Mouse (Mus musculus) mouse embryonic stem cell (cell line): Measurements from ENCODE around the gene Ap1m2.
"Not testable (repeated sequence)": the region's sequence is repeated elsewhere in the genome, so short reads cannot be mapped to it uniquely, and the experiment has no call there.

Experiments
- in situ Hi-C, 2 experiments: fragments of 300-500 bp; cut with MboI; formaldehyde crosslinking; loops; 1 replicate in 1 of 2; 3 replicates in 1 of 2; pipeline ENCODE4 v1.14.3; 2019 to 2020; ENCODE audit warnings: low sequenced_read_pairs in 2 of 2, low pct_unique_long_range_greater_than_20kb in 1 of 2, mixed read lengths in 1 of 2; ENCODE audit not compliant: unreplicated experiment in 1 of 2

Gene Ap1m2

GRCm38 (mm10) chr9:21331365-21332140, 19.4 kb upstream of the Ap1m2 start:
- in situ Hi-C loops, result no loop called here

DNA sequence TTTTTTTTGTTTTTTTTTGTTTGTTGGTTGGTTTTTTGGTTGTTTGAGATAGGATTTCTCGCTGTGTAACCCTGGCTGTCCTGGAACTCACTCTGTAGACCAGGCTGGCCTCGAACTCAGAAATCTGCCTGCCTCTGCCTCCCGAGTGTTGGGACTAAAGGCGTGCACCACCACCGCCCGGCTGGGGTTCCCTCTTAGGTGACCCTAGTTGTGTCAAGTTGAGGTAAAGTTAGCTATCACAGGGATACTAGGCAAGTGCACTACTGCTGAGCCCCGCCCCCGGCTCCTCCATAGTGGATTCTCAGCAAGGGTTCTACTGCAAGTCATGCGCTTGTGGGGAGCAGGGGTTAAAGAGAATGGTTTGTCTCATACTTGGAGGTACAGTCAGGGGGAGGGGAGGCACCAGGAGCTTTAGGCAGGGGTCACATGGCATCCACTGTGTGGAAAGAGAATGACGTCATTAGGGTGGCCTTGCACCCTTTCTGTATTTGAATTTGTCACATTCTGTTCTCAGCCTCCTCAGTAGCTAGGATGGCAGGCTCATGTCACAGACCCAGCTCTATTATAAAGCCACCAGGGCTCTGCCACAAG, 17.7 kb upstream of the Ap1m2 start:
- in situ Hi-C loops, result no loop called here

GRCm38 (mm10) chr9:21329041-21329440, 16.9 kb upstream of the Ap1m2 start:
- in situ Hi-C loops, result no loop called here

GRCm38 (mm10) chr9:21328041-21328440, 15.9 kb upstream of the Ap1m2 start:
- in situ Hi-C loops, result no loop called here

DNA sequence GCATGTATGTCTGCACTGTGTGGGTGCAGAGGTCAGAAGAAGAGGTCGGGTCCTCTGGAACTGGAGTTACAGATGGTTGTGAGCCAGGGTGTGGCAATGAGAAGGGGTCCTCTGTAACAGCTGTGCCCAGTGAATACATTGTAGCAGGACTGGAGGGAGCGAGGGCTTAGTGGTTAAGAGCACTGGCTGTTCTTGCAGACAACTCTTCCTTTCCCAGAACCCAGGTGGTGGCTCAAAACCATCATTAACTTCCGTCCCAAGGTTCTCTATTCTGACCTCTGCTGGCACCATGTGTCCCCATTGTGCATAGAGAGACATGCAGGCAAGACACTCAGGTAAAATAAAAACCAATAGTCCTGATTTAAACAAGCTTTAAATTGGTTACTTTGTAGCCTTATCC, 15.4 kb upstream of the Ap1m2 start:
- in situ Hi-C loops, result no loop called here

- in situ Hi-C loops, result no loop called here
These were observed 12.1 kb upstream of the Ap1m2 start for GRCm38 (mm10) chr9:21324269-21324668.

GRCm38 (mm10) chr9:21322917-21323297, 10.8 kb upstream of the Ap1m2 start:
- in situ Hi-C loops, result not testable (repeated sequence)

DNA sequence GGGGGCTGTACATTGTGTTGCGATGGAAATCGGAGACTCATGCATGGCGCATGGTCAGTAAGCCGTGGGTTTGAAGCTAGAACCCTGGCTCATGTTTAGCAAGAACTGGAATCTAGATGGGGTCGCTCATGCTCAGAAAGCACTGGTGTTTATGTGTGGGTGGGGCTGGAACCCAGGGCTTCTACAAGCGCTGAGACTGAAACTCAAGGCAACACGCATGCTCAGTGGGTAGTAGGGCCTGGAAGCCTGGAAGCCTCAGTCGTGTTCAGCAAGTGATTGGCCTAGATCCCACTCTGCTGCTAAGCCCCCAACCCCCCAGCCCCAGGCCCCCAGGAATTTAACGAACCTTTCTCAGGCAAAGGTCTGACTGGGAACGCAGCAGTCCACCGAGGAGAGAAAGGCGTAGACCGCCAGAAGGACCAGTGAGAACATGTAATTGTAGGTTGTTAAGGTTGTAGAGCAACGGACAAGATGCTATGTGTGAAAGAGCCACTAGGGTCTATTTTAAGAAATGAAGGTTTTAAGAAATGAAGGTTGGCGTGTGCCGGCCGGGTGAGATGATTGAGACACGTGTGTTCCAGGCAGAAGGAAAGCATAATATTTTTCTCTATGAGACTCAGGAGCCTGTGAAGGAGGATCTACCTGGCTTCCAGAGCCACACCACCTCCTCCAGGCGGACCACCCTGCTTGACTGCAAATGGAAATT, 10.2 kb upstream of the Ap1m2 start:
- in situ Hi-C loops, result no loop called here

DNA sequence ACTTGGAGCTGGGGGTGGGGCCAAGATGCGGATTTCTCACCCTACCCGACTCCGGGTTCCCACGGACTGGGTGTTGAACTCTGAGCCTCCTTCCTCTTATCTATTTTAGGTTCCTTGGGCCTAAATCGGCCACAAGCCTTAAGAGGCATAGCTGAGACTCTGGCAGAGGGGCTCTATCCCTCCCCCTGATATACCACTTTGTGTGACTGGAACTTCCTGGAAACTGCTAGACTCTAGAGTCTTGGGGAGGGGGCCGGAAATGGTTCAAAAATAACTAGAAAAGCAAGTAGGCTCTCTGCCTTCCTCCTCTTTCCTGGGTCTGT, 9.3 kb upstream of the Ap1m2 start:
- in situ Hi-C loops, result no loop called here

- in situ Hi-C loops, result no loop called here
These were observed 8.7 kb upstream of the Ap1m2 start, which contains the start of gene Slc44a2 for GRCm38 (mm10) chr9:21320619-21321512. TSS of gene Slc44a2 (plus strand) at chr9:21320698.

- in situ Hi-C loops, result no loop called here
These were observed 8.1 kb upstream of the Ap1m2 start for GRCm38 (mm10) chr9:21320280-21320618.

GRCm38 (mm10) chr9:21319503-21319902, 7.4 kb upstream of the Ap1m2 start:
- in situ Hi-C loops, result no loop called here

GRCm38 (mm10) chr9:21318792-21319191, 6.7 kb upstream of the Ap1m2 start:
- in situ Hi-C loops, result no loop called here

GRCm38 (mm10) chr9:21316696-21317095, 4.6 kb upstream of the Ap1m2 start:
- in situ Hi-C loops, result no loop called here

DNA sequence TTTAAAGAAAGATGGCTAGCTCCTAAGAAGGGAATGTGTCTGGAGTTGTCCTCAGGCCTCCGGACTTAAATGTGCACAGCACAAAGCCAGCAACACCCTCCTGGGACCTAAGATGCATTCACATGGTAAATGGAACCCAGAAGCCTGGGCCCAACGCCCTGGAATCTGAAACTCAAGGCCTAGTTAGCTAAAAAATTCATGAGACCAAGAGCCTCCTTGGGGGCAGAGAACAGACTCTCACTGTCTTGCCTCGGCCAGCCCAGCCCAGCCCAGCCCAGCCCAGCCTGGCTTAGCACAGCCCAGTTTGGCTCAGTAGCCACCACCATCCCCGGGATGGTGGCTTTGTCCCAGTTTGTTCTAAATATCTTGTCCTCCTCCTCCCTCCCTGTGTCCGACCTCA, 3.3 kb upstream of the Ap1m2 start:
- in situ Hi-C loops, result no loop called here

DNA sequence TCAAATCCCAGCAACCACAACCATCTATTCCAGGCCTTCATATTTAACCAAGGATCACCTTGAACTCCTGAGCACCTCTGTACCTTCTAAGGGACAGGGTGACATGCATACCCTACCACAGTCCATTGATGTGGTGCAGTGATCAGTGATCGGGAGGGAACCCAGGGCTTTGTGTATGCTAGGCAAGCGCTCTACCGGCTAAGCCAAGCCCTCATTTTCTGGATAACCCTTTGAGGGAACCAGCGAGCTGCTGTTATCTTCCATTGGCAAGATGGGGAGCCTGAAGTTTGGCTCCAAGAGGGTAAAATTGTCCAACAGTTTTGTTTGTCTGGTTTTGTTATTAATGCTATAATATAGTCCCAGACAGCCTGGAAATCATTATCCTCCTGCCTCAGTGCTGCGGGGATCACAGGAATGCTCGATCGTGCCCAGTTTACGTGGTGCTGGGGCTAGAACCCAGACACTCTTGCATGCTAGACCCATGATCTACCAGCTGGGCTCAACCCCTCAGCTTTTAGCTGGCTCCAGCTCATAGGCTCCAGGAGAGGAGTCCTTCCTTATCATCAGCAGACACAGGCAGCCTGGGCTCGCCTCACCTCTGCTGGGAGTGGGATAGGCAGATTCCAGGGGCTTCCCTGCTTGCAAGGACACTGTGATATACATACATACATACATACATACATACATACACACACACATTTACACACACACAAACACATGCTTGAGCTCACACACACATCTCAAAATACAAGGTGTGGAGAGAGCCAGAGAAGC, 2.4 kb upstream of the Ap1m2 start:
- in situ Hi-C loops, result loop anchor here in 1 of 2 experiments (5.0 kb wide), 1 partner anchor 38 kb away; no protein-coding TSS in a partner anchor

DNA sequence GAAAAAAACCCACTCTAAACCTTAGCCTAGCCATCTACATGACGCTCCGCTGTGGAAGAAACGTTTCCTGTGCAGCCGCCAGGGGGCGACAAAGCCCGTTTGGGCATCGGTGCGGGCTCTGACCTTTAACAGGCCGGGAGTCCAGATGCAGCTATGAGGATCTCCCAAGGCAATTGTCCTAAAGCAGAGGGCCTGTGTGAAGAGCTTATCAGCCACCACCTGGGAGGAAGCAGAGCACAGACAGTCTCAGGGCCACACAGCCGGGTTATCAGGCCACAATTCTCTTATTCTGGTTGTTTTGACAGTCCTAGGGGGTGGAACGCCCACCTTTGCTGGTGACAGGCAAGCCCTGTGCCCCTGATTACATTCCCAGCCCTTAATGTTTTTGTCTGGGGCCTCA, 1.3 kb upstream of the Ap1m2 start:
- in situ Hi-C loops, result loop anchor here in 1 of 2 experiments (5.0 kb wide), 1 partner anchor 39 kb away; no protein-coding TSS in a partner anchor

- in situ Hi-C loops, result loop anchor here in 1 of 2 experiments (5.0 kb wide), 1 partner anchor 41 kb away; no protein-coding TSS in a partner anchor
These were observed 442 bp downstream of the Ap1m2 start for GRCm38 (mm10) chr9:21311695-21312094.
